Mouse (Mus musculus) heart, adult 2 months (tissue): ENCODE results near the gene Parpbp.

Experiments
- CTCF ChIP-seq: fragments of 200-600 bp; IDR thresholded peaks from 2 replicates; pipeline ENCODE4 v1.8.1; 2022; ENCODE audit warnings: antibody characterized with exemption, mild to moderate bottlenecking, moderate library complexity
- EP300 ChIP-seq: fragments of 200-500 bp; IDR thresholded peaks from 2 replicates; pipeline ENCODE4 v1.6.1; 2011; ENCODE audit warnings: low read depth, low read length, control low read depth; ENCODE audit not compliant: insufficient read depth

DNA sequence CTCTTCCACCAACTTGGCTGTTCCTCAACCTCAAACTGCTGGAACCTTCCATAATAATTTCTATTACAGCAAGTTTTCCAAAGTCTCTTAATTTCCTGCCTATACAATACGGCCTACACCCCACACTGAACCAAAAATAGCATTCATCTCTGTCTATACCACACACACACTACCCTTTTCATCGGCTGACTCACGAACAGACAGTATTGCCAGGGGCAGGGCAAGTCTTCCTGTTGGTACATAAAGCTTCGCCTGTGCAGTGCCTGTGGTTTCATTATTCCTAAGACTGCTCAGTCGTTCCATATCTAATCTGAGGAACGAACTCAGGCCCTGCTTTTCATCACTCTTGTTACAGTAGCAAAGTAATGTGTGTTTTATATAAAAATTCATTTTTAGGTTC is 4.9 kb upstream of the Parpbp start:
- TF ChIP-seq EP300: no peak
- TF ChIP-seq CTCF: no peak
